Mouse (Mus musculus) ES-Bruce4 (cell line): Measurements from ENCODE around the gene Bcat2. TPM values are rescaled to one million over a fixed set of nuclear protein-coding genes. Genes with fewer than 3 reads are reported as not detected.

Source experiments
- H3K27ac ChIP-seq: 2 replicates; pipeline ENCODE4 v1.5.1; 2012; ENCODE audit warnings: low read length, inconsistent platforms; ENCODE audit not compliant: insufficient read depth
- H3K27me3 ChIP-seq: 2 replicates; pipeline ENCODE4 v1.6.1; 2012; ENCODE audit warnings: mild to moderate bottlenecking, low read length, inconsistent platforms; ENCODE audit not compliant: control insufficient read depth, poor library complexity, insufficient read depth, severe bottlenecking
- H3K36me3 ChIP-seq: 2 replicates; pipeline ENCODE4 v1.6.1; 2012; ENCODE audit warnings: inconsistent platforms, mild to moderate bottlenecking, low read length, moderate library complexity; ENCODE audit not compliant: control insufficient read depth, poor library complexity, insufficient read depth, severe bottlenecking
- H3K4me1 ChIP-seq: one replicate; pipeline ENCODE4 v1.8.1; 2011; ENCODE audit warnings: low read length; ENCODE audit not compliant: control insufficient read depth, insufficient read depth
- H3K4me3 ChIP-seq: 2 replicates; pipeline ENCODE4 v1.5.1; 2011; ENCODE audit warnings: low read depth, mild to moderate bottlenecking, low read length
- H3K9ac ChIP-seq: 2 replicates; pipeline ENCODE4 v1.6.1; 2012; ENCODE audit warnings: low read depth, mild to moderate bottlenecking, inconsistent platforms; ENCODE audit not compliant: poor library complexity, severe bottlenecking
- H3K9me3 ChIP-seq: replicated peaks from 2 replicates; pipeline ENCODE4 v1.6.1; 2012; ENCODE audit warnings: mild to moderate bottlenecking, low read length, inconsistent platforms; ENCODE audit not compliant: control insufficient read depth, poor library complexity, insufficient read depth, severe bottlenecking
- CTCF ChIP-seq: IDR thresholded peaks from one replicate; pipeline ENCODE4 v1.8.1; 2011; ENCODE audit warnings: low read depth, low read length
- EP300 ChIP-seq: IDR thresholded peaks from 2 replicates; pipeline ENCODE4 v1.6.1; 2011; ENCODE audit warnings: low read depth, low read length; ENCODE audit not compliant: insufficient read depth
- POLR2A ChIP-seq: IDR thresholded peaks from one replicate; pipeline ENCODE4 v1.8.1; 2011; ENCODE audit warnings: low read length; ENCODE audit not compliant: insufficient read depth
- polyA plus RNA-seq: library from polyadenylated mRNA; stranded (reverse); fragments of >200 nt; gene quantifications from 2 replicates; pipeline ENCODE4 v1.2.4, GENCODE M21; 2011; ENCODE audit warnings: low read depth; ENCODE audit not compliant: missing spikeins, insufficient read depth, insufficient read length

The Bcat2 gene
- 104 and 144 TPM in 2 replicates for polyA plus RNA-seq

- Histone ChIP-seq H3K27me3 (no peaks in the 10 kb centered on the region), H3K9ac (peak within 1 kb of the TSS; percentile 77)
- TF ChIP-seq POLR2A = peak; percentile 37
- no peak for TF ChIP-seq CTCF
- peak; percentile 72; the same call in 1 of the 2 replicates for TF ChIP-seq EP300
Measured at GRCm38 (mm10) chr7:45570103-45570741, at the start of gene Bcat2. Bcat2 (plus strand) TSS chr7:45570153.

GRCm38 (mm10) chr7:45520605-45521004, 49.3 kb upstream of the Bcat2 start:
- Histone ChIP-seq H3K9ac (peak overlapping the region; percentile 56; the same call in 1 of the 2 replicates), H3K4me1 (peaks cover 9% of the 10 kb centered on the region), H3K4me3 (no peak overlapping the region), H3K36me3 (peaks cover 12% of the 10 kb centered on the region), H3K27ac (no peak overlapping the region), H3K27me3 (no peaks in the 10 kb centered on the region), H3K9me3 (no peaks in the 10 kb centered on the region)
- no peak for TF ChIP-seq POLR2A
- TF ChIP-seq EP300 = no peak
- no peak for TF ChIP-seq CTCF

More at GRCm38 (mm10) chr7:45570103-45570741, at the start of gene Bcat2:
- H3K4me3 ChIP-seq = peak within 1 kb of the TSS; percentile 71
- H3K36me3 ChIP-seq = no peaks in the 10 kb centered on the region
- no peaks in the 10 kb centered on the region for H3K9me3 ChIP-seq
- H3K4me1 ChIP-seq = peaks cover 9% of the 10 kb centered on the region
- H3K27ac ChIP-seq = peak within 1 kb of the TSS; percentile 90

GRCm38 (mm10) chr7:45521728-45522184, 48.2 kb upstream of the Bcat2 start:
- no peaks in the 10 kb centered on the region for H3K27me3 ChIP-seq
- TF ChIP-seq CTCF (peak; percentile 15), POLR2A (no peak), EP300 (peak; percentile 46; the same call in 1 of the 2 replicates)
- H3K4me3 ChIP-seq = peak overlapping the region; percentile 91
- H3K9me3 ChIP-seq = no peaks in the 10 kb centered on the region
- H3K36me3 ChIP-seq = peaks cover 12% of the 10 kb centered on the region
- peak overlapping the region; percentile 46; the same call in 1 of the 2 replicates for H3K27ac ChIP-seq
- H3K9ac ChIP-seq = peak overlapping the region; percentile 56
- H3K4me1 ChIP-seq = peaks cover 2% of the 10 kb centered on the region

- H3K27me3 ChIP-seq = no peaks in the 10 kb centered on the region
- peaks cover 12% of the 10 kb centered on the region for H3K36me3 ChIP-seq
- peak overlapping the region; percentile 91 for H3K4me3 ChIP-seq
- peak overlapping the region; percentile 38 for H3K27ac ChIP-seq
- H3K9me3 ChIP-seq = no peaks in the 10 kb centered on the region
- H3K9ac ChIP-seq = peak overlapping the region; percentile 56
- no peak for TF ChIP-seq POLR2A
- no peak for TF ChIP-seq EP300
- no peak for TF ChIP-seq CTCF
- peaks cover 2% of the 10 kb centered on the region for H3K4me1 ChIP-seq
Measured at GRCm38 (mm10) chr7:45522194-45522752, 47.7 kb upstream of the Bcat2 start.

GRCm38 (mm10) chr7:45522957-45523676, 46.8 kb upstream of the Bcat2 start:
- Histone ChIP-seq H3K4me1 (peaks cover 2% of the 10 kb centered on the region), H3K27ac (peak overlapping the region; percentile 22), H3K9ac (peak overlapping the region; percentile 2), H3K36me3 (peaks cover 12% of the 10 kb centered on the region), H3K27me3 (no peaks in the 10 kb centered on the region), H3K4me3 (peak overlapping the region; percentile 35), H3K9me3 (no peaks in the 10 kb centered on the region)
- TF ChIP-seq CTCF (no peak), EP300 (no peak), POLR2A (no peak)
